Mouse (Mus musculus) myocyte (in vitro differentiated cells): ENCODE data around the gene Gria3. TPM values are rescaled to one million over a fixed set of nuclear protein-coding genes. Genes with fewer than 3 reads are reported as not detected.

ENCODE experiments used
- H3K27me3 ChIP-seq: one replicate; pipeline ENCODE4 v1.6.1; 2011; ENCODE audit not compliant: control insufficient read depth, insufficient read depth, insufficient read length
- H3K36me3 ChIP-seq: one replicate; pipeline ENCODE4 v1.6.1; 2011; ENCODE audit not compliant: control insufficient read depth, insufficient read depth
- H3K4me2 ChIP-seq: one replicate; pipeline ENCODE4 v1.6.1; 2011; ENCODE audit warnings: low read depth, control low read depth
- H3K4me3 ChIP-seq: one replicate; pipeline ENCODE4 v1.5.1; 2011; ENCODE audit warnings: mild to moderate bottlenecking, control low read depth, moderate library complexity
- H3K79me2 ChIP-seq: one replicate; pipeline ENCODE4 v1.6.1; 2011; ENCODE audit not compliant: control insufficient read depth, insufficient read depth
- H3ac ChIP-seq: one replicate; pipeline ENCODE4 v1.6.1; 2011; ENCODE audit not compliant: control insufficient read depth, insufficient read length
- CEBPB ChIP-seq: IDR thresholded peaks from 2 replicates; pipeline ENCODE4 v1.6.1; 2011; ENCODE audit warnings: mild to moderate bottlenecking, moderate library complexity; ENCODE audit not compliant: poor library complexity, insufficient read depth, severe bottlenecking
- E2F4 ChIP-seq: IDR thresholded peaks from one replicate; pipeline ENCODE4 v1.6.1; 2011; ENCODE audit warnings: mild to moderate bottlenecking, control low read depth, moderate library complexity; ENCODE audit not compliant: insufficient read depth
- MAX ChIP-seq: IDR thresholded peaks from one replicate; pipeline ENCODE4 v1.6.1; 2011; ENCODE audit warnings: low read depth, mild to moderate bottlenecking, control low read depth
- MYOD1 ChIP-seq, 3 experiments: IDR thresholded peaks; one replicate each; pipeline ENCODE4 v1.6.1; 2011; ENCODE audit warnings: control low read depth in 2 of 3, low read depth in 2 of 3, mild to moderate bottlenecking in 2 of 3, moderate library complexity in 1 of 3; ENCODE audit not compliant: insufficient read length in 2 of 3, control insufficient read depth in 1 of 3
- MYOG ChIP-seq, 3 experiments: IDR thresholded peaks; one replicate each; pipeline ENCODE4 v1.6.1; 2011; ENCODE audit warnings: control low read depth in 2 of 3, low read depth in 2 of 3, mild to moderate bottlenecking in 2 of 3; ENCODE audit not compliant: insufficient read length in 2 of 3, control insufficient read depth in 1 of 3, insufficient read depth in 1 of 3
- POLR2A ChIP-seq: IDR thresholded peaks from one replicate; pipeline ENCODE4 v1.6.1; 2011; ENCODE audit warnings: low read depth, mild to moderate bottlenecking, control low read depth, moderate library complexity; ENCODE audit not compliant: insufficient read length
- POLR2AphosphoS2 ChIP-seq: IDR thresholded peaks from one replicate; pipeline ENCODE4 v1.6.1; 2011; ENCODE audit warnings: low read depth, control low read depth; ENCODE audit not compliant: insufficient read length
- REST ChIP-seq: IDR thresholded peaks from one replicate; pipeline ENCODE4 v1.6.1; 2011; ENCODE audit warnings: mild to moderate bottlenecking, control low read depth, moderate library complexity; ENCODE audit not compliant: insufficient read depth, insufficient read length
- SRF ChIP-seq: IDR thresholded peaks from one replicate; pipeline ENCODE4 v1.6.1; 2011; ENCODE audit warnings: low read depth; ENCODE audit not compliant: control insufficient read depth, insufficient read length
- TCF12 ChIP-seq: IDR thresholded peaks from one replicate; pipeline ENCODE4 v1.6.1; 2011; ENCODE audit warnings: mild to moderate bottlenecking, control low read depth; ENCODE audit not compliant: poor library complexity, insufficient read depth, severe bottlenecking
- TCF3 ChIP-seq: IDR thresholded peaks from one replicate; pipeline ENCODE4 v1.6.1; 2011; ENCODE audit warnings: low read depth, control low read depth; ENCODE audit not compliant: insufficient read length
- USF1 ChIP-seq: IDR thresholded peaks from one replicate; pipeline ENCODE4 v1.6.1; 2011; ENCODE audit warnings: low read depth, mild to moderate bottlenecking, control low read depth, moderate library complexity
- polyA plus RNA-seq: library from polyadenylated mRNA; unstranded; fragments of >200 nt; fragmentation: generic; extraction: Trizol; gene quantifications from one replicate; pipeline ENCODE4 v1.2.1, GENCODE M21; 2012; ENCODE audit warnings: missing spikeins

The Gria3 gene
- polyA plus RNA-seq, 1 experiment: 0.01 TPM

GRCm38 (mm10) chrX:41535886-41536285 lies 135.2 kb downstream of the Gria3 start:
- Histone ChIP-seq H3K4me2 (no peak overlapping the region), H3ac (no peak overlapping the region), H3K36me3 (no peaks in the 10 kb centered on the region), H3K27me3 (no peaks in the 10 kb centered on the region), H3K79me2 (no peaks in the 10 kb centered on the region), H3K4me3 (no peak overlapping the region)
- no peak for TF ChIP-seq MAX
- no peak for TF ChIP-seq MYOG (IDR thresholded peaks at IDR 0.05; ENCODE audit: control insufficient read depth in 1 of 3, insufficient read depth in 1 of 3, insufficient read length in 2 of 3, low read depth in 2 of 3)
- no peak for TF ChIP-seq TCF3
- no peak for TF ChIP-seq MYOD1 (IDR thresholded peaks at IDR 0.05; ENCODE audit: control insufficient read depth in 1 of 3, insufficient read length in 2 of 3, low read depth in 2 of 3)
- no peak for TF ChIP-seq TCF12
- no peak for TF ChIP-seq CEBPB
- no peak for TF ChIP-seq SRF

DNA sequence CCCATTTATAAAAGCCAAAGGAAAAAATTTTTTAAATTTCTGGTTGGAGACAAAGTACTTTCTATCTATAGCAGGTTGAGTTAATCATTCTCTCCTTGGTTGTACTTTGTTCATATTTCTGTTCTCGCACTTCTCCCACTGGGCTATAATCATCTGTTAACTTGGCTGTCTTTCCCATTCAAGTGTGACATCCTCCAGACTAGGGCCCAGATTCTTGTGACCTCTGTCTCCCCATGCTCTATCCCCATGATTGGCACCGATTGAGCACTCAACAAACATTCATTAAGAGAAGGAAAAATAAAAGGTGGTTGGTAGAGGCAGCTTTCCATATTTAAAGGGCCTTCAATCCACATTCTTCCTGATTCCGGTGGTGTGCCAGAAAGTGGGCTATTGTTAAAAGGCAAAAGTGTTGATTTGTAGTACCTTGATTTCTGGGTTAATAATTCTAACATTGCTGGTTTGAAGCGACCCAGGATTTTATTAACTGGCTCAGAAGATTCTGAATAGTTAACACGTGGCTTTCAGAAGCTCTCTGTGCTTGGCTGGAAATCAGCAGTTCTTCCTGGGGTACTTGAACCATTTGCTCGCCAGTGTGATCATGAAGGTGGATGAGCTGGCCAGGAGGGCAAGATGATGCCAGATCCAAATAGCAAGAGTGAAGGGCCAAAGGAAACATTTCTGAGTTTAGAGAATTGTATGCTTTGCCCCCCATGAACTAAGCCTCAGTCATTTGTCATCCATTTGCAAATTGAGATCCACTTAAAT lies 161.8 kb downstream of the Gria3 start:
- no peaks in the 10 kb centered on the region for H3K79me2 ChIP-seq
- no peaks in the 10 kb centered on the region for H3K27me3 ChIP-seq
- H3ac ChIP-seq: no peak overlapping the region
- no peaks in the 10 kb centered on the region for H3K36me3 ChIP-seq
- H3K4me2 ChIP-seq: no peak overlapping the region
- no peak overlapping the region for H3K4me3 ChIP-seq
- TF ChIP-seq E2F4 (no peak), USF1 (no peak), TCF12 (no peak), POLR2A (no peak), CEBPB (no peak), POLR2AphosphoS2 (no peak), MAX (no peak), SRF (no peak), REST (no peak), MYOD1 (IDR thresholded peaks at IDR 0.05; ENCODE audit: control insufficient read depth in 1 of 3, insufficient read length in 2 of 3, low read depth in 2 of 3) (no peak), MYOG (IDR thresholded peaks at IDR 0.05; ENCODE audit: control insufficient read depth in 1 of 3, insufficient read depth in 1 of 3, insufficient read length in 2 of 3, low read depth in 2 of 3) (no peak), TCF3 (no peak)

DNA sequence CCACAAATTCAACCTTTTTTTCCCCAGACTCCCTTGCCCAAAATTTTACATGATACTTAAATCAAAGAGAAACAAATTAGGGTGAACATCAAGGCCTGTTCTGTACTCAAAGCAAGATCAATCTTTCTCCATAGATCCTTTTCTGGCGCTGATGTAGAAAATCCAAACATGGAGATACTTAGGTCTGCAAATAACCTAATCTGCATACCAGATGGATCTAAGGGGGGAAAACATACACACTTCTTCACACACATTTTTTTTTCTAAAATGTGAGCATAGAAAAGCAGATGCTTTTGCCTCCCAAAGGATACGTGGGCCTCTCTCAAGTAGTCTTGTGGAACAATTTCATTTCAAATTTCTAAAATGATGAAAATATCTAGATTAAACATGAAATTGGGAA lies 164.2 kb downstream of the Gria3 start:
- Histone ChIP-seq H3K79me2 (no peaks in the 10 kb centered on the region), H3K27me3 (no peaks in the 10 kb centered on the region), H3K4me2 (no peak overlapping the region), H3K36me3 (no peaks in the 10 kb centered on the region), H3K4me3 (no peak overlapping the region), H3ac (no peak overlapping the region)
- TF ChIP-seq CEBPB: no peak
- no peak for TF ChIP-seq TCF3
- TF ChIP-seq MAX: no peak
- no peak for TF ChIP-seq REST
- TF ChIP-seq MYOG (IDR thresholded peaks at IDR 0.05; ENCODE audit: control insufficient read depth in 1 of 3, insufficient read depth in 1 of 3, insufficient read length in 2 of 3, low read depth in 2 of 3): no peak
- no peak for TF ChIP-seq SRF
- TF ChIP-seq E2F4: no peak
- no peak for TF ChIP-seq POLR2A
- no peak for TF ChIP-seq POLR2AphosphoS2
- TF ChIP-seq TCF12: no peak
- TF ChIP-seq USF1: no peak
- no peak for TF ChIP-seq MYOD1 (IDR thresholded peaks at IDR 0.05; ENCODE audit: control insufficient read depth in 1 of 3, insufficient read length in 2 of 3, low read depth in 2 of 3)

DNA sequence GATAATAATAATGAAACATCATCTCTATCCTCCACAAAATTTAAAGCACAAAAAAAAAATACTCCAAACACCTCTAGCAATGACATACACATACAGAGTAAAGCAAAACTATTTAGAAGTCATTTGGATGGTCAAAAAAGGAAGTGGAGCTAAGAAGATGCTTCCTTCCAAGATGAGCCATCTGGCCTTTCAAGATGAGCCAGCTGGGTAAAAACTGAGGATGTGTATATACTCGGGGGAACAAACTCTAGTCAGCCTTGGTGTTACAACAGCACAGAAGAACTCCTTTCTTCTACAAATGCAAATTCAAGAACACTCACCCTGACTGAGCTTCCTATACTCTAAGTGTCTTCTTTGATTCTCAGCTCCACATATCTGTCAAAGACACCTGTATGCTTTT lies 172.4 kb downstream of the Gria3 start:
- no peaks in the 10 kb centered on the region for H3K27me3 ChIP-seq
- TF ChIP-seq MYOG (IDR thresholded peaks at IDR 0.05; ENCODE audit: control insufficient read depth in 1 of 3, insufficient read depth in 1 of 3, insufficient read length in 2 of 3, low read depth in 2 of 3) (no peak), MYOD1 (IDR thresholded peaks at IDR 0.05; ENCODE audit: control insufficient read depth in 1 of 3, insufficient read length in 2 of 3, low read depth in 2 of 3) (no peak), CEBPB (no peak), REST (no peak), TCF12 (no peak), POLR2AphosphoS2 (no peak), POLR2A (no peak), MAX (no peak), TCF3 (no peak), SRF (no peak)
- no peak overlapping the region for H3K4me3 ChIP-seq

GRCm38 (mm10) chrX:41578797-41579196 lies 178.1 kb downstream of the Gria3 start:
- H3K4me3 ChIP-seq: no peak overlapping the region
- no peak overlapping the region for H3ac ChIP-seq
- H3K4me2 ChIP-seq: no peak overlapping the region
- no peaks in the 10 kb centered on the region for H3K79me2 ChIP-seq
- TF ChIP-seq MAX (no peak), MYOG (IDR thresholded peaks at IDR 0.05; ENCODE audit: control insufficient read depth in 1 of 3, insufficient read depth in 1 of 3, insufficient read length in 2 of 3, low read depth in 2 of 3) (no peak)
- H3K27me3 ChIP-seq: no peaks in the 10 kb centered on the region
- no peaks in the 10 kb centered on the region for H3K36me3 ChIP-seq

More for the DNA sequence above, 172.4 kb downstream of the Gria3 start:
- Histone ChIP-seq H3K36me3 (no peaks in the 10 kb centered on the region), H3ac (no peak overlapping the region), H3K79me2 (no peaks in the 10 kb centered on the region), H3K4me2 (no peak overlapping the region)
